Mouse (Mus musculus) left cerebral cortex, postnatal 14 days (tissue): ENCODE data around the gene Trim71. TPM values are rescaled to one million over a fixed set of nuclear protein-coding genes. Genes with fewer than 3 reads are reported as not detected.
"Not testable (repeated sequence)": the region's sequence is repeated elsewhere in the genome, so short reads cannot be mapped to it uniquely, and the experiment has no call there.

Experiments
- DNase-seq, 2 experiments: peaks; one replicate each; pipeline ENCODE4 v3.0.0; 2021 to 2022; ENCODE audit warnings: low spot score in 2 of 2, mixed read lengths in 1 of 2
- intact Hi-C: fragments of 180-260 bp; cut with DNase I; formaldehyde crosslinking; loops from one replicate; pipeline ENCODE4 v1.15.1; 2025
- total RNA-seq, 2 experiments: library from RNA; stranded (reverse); gene quantifications; 2 replicates each; pipeline ENCODE4 v1.2.3; 2021

The Trim71 gene
- total RNA-seq, 2 experiments from 2014 or later = 0.44 to 0.48 TPM

- intact Hi-C loops = no loop called here
Observed at GRCm38 (mm10) chr9:114531276-114531675, 32.9 kb downstream of the Trim71 start.

DNA sequence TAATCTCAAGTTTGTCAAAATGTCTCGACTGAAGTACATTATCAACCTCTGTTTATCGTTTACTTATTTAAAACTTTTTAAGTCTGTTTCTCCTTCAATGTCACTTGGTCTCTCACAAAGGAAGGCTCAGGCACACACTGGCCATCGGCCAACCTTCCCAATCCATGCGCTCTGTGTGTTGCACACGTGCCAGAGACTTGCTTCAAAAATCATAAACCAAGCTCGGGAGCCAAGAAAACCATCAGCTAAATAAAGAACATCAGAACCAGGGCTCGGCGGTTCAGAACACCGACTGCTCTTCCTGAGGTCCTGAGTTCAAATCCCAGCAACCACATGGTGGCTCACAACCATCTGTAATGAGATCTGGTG, 35.5 kb downstream of the Trim71 start:
- peak in 1 of 2 experiments; percentile 19 for DNase-seq
- intact Hi-C loops = no loop called here

More at GRCm38 (mm10) chr9:114531276-114531675, 32.9 kb downstream of the Trim71 start:
- DNase-seq = no peak

GRCm38 (mm10) chr9:114527992-114528679, 36.0 kb downstream of the Trim71 start:
- DNase-seq = no peak
- intact Hi-C loops = no loop called here

- intact Hi-C loops = no loop called here
- DNase-seq = no peak
Observed at GRCm38 (mm10) chr9:114527085-114527484, 37.1 kb downstream of the Trim71 start.

DNA sequence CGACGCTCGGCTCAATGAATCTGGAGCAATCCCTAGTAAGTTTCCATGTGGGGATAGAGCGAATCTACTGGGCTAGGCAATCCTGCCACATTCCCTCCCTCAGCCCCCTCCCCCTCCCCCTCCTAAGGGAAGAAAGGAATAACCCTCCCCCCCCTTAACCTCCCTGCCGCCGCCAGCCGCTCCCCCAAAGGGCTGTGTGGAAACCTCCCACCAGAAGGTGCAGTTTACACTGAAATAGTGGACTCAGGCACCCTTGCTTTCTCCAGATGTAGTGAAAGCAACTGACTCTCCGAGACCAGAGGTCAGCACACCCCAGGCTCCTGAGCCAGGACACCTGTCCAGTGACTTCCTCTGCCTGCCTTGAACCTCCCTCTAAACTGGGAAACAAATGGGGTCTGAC, 37.6 kb downstream of the Trim71 start:
- intact Hi-C loops = no loop called here
- DNase-seq = no peak

DNA sequence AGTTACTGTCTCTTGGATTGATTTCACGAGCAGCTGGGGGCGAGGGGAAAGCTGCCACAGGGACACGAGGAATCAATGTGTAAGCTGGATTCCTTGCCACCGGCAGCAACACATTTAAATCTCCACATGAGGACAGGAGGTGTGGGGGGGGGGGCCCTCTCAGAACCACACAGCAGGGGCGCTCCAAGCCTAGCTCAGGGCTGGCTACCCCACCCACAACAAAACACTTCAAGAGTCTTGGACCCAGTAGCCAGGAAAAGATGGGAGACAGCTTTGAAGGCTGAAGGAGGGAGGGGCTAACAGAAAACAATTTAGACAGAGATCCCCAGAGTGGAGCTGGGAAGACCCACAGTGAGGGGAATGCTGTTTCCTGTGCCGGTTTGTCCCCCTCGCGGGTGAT, 38.3 kb downstream of the Trim71 start:
- DNase-seq = no peak
- intact Hi-C loops = no loop called here

- intact Hi-C loops = no loop called here
- DNase-seq = no peak
Observed at GRCm38 (mm10) chr9:114525073-114525633, 39.0 kb downstream of the Trim71 start.

DNA sequence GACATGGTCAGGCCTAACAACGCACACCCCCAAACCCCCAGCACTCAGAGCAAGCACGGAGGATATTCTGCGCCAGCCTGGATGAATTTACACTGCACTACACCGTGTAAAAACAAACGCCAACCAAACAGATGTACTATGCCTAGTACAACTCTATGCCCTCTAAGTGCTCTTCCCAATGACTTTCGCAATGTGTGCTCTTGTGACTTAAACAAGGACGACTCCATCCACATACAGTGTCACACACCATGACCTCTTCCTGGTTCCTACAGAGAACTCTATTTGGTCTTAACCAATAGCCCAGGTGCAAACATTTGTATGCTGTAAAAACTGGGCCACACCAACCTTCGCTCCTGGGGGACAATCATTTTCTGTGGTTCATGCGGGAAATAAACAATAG, 41.7 kb downstream of the Trim71 start:
- no peak for DNase-seq
- intact Hi-C loops = no loop called here

DNA sequence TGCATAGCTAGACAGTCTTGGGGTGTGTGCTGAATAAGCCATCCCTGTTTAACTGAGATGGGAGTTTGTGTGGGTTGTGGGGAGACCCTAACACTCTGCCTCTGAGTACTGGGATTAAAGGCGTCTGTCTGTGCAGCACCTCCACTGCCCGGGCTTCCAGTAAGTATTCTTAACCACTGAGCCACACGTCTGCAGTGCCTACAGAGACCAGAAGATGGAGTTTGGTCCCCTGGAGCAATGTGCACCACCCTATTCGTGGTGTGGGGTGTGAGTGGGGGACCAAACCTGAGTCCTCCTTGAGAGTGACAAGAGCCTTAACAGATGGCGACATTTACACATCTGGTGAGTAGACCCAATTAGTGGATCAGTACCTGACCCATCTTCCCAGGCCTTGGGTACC, 42.1 kb downstream of the Trim71 start:
- DNase-seq = no peak
- intact Hi-C loops = no loop called here

DNA sequence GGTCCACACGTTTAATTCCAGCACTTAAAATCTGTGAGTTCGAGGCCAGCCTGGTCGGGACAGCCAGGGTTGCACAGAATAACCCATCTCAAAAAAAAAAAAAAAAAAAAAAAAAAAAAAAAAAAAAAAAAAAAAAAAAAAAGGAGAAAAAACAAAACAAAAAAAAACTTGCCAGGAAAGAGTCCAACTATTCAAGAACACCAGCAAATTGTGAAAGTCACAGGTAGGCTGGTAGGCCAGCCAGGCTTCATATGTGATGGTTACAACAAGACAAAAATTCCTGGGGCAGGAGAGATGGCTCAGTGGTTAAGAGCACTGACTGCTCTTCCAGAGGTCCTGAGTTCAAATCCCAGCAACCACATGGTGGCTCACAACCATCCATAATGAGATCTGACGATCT, 43.6 kb downstream of the Trim71 start:
- DNase-seq, intact Hi-C loops: not testable (repeated sequence)

GRCm38 (mm10) chr9:114518812-114519477, 45.2 kb downstream of the Trim71 start:
- intact Hi-C loops = loop anchor here (5.0 kb wide), 1 partner anchor 38 kb away; no protein-coding TSS in a partner anchor
- no peak for DNase-seq

DNA sequence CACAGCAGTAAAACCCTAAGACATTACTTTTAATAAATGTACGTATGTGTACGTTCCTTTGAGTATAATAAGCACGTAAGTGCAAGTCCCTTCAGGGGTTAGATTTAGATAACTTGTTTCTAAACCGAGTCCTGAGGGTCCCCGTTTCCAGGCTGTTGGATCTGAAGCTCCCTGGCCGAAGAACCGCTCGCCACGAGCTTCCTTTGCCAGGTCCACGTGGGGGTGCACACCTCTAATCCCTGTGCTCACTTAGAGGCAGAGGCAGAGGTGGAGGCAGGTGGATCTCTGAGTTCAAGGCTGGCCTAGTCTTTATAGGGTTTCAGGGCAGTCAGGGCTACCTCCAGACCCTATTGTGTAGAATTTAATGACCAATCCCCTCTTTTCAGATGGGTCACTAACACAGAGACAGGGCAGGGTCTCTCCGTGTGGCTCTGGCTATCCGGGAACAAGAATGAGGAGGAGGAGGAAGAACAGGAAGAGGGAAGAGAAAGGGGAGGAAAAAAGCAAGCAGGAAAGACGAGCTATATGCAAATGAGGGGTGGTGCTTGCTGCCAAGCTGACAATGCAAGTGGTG, 46.2 kb downstream of the Trim71 start:
- intact Hi-C loops = loop anchor here (5.0 kb wide), 1 partner anchor 39 kb away; no protein-coding TSS in a partner anchor
- DNase-seq = no peak

- intact Hi-C loops = loop anchor here (5.0 kb wide), 1 partner anchor 42 kb away; no protein-coding TSS in a partner anchor
- DNase-seq = peak in 1 of 2 experiments; percentile 13
Observed at GRCm38 (mm10) chr9:114515364-114515763, 48.8 kb downstream of the Trim71 start, which contains the start of gene C130032M10Rik. Gene C130032M10Rik (plus strand): TSS chr9:114515697.

DNA sequence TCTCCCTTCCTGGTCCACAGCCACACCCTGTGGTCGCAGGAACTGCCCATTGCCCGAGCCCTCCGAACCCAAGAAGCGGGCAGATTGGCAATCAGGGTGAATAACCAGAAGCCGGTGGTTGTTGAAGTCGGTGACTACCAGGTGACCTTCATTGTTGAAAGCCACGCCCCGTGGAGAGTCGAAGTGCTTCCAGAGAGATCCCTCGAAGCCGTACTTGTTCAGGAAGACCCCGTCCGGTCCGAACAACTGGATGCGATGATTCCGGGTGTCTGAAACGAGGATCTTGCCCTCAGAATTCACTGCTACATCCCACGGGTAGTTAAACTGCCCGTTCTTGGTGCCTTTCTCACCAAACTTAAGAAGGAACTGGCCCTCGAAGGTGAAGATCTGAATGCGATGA, 51.3 kb downstream of the Trim71 start:
- no peak for DNase-seq
- intact Hi-C loops = no loop called here

DNA sequence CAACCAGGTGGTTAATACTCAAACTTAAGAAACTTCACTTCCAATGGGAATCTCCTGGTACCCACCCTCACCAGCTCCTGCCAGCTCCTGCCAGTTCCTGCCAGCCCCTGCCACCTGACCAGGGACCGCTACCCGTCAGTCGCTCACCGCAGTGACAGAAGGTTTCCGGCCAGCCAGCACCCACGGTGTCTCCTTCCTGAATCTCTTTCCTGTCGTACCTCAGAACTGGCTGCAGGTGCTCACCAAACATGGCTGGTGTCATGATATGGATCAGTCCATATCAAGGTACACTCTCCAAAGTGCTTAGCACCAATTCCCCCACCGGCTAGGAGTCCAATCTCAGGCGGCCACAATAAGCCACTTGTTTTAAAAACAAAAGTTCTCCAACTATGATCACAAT, 54.4 kb downstream of the Trim71 start:
- intact Hi-C loops = no loop called here

GRCm38 (mm10) chr9:114507421-114507820, 56.7 kb downstream of the Trim71 start:
- intact Hi-C loops = no loop called here
- DNase-seq = no peak

More for the DNA sequence above, 54.4 kb downstream of the Trim71 start:
- DNase-seq = no peak

GRCm38 (mm10) chr9:114506564-114506963, 57.6 kb downstream of the Trim71 start:
- intact Hi-C loops = no loop called here
- no peak for DNase-seq

DNA sequence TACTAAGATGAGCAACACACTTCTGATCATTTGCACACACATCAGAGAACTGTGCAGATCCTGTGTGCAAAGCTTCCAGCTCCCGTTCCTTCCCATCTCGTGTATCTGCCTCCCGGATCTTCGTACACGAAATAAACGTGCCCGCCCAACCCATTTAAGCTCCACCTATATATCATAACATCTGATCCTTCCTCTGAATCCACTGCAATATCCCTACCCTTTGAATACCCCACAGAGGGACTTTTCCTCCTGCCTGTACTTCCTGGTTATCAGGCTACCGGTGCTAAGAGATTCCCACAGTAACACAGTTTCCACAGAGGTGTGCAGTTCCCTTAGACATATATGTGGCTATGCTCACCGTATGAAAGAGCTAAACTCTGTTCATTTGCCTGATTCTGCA, 59.4 kb downstream of the Trim71 start, which contains the start of gene Ccr4:
Gene Ccr4, minus strand, starts transcription at position 101 of the 400 bp plus-strand sequence.
- intact Hi-C loops = no loop called here
- DNase-seq = no peak

- intact Hi-C loops = no loop called here
Observed at GRCm38 (mm10) chr9:114502711-114503427, 61.3 kb downstream of the Trim71 start.

More at GRCm38 (mm10) chr9:114502711-114503427, 61.3 kb downstream of the Trim71 start:
- no peak for DNase-seq
